Mouse (Mus musculus): ENCODE data around the gene Hsd17b13. TPM values are rescaled to one million over a fixed set of nuclear protein-coding genes. Genes with fewer than 3 reads are reported as not detected.
"Not testable (repeated sequence)": the region's sequence is repeated elsewhere in the genome, so short reads cannot be mapped to it uniquely, and the experiment has no call there.

The Hsd17b13 gene
- polyA plus RNA-seq (2012; rRNA removed) = 0.12 TPM in 2 replicates

DNA sequence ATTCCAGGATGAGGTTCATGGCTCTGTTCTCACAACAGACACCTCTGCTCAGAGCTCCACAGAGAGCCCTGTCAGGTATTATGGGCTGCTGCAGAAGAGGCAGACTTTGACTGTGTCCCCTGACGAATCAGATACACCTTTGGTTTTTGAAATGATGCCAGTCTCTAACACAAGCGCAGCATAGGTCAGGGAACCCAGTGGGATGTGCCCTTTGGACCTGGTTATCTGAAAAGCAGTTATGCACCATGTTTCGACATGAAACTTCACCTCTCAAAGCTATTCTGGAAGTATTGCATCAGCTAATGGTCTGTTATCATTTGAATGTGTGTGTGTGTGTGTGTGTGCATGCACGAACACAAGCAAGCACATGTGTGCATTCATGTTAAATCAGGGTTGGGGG, at the start of gene Hsd17b13:
Gene Hsd17b13, minus strand, starts transcription at position 114 of the 400 bp plus-strand sequence.
- Histone ChIP-seq H3K4me3 (ENCODE audit: control insufficient read depth, low read depth, low read length) (no peak within 1 kb of the TSS), H3K27me3 (ENCODE audit: control insufficient read depth, insufficient read depth, low read length) (no peaks in the 10 kb centered on the region), H3K4me1 (ENCODE audit: control insufficient read depth, insufficient read depth, low read length) (no peaks in the 10 kb centered on the region; the same call in 1 of the 2 replicates), H3K27ac (ENCODE audit: control insufficient read depth, insufficient read depth, low read depth, low read length) (no peak within 1 kb of the TSS), H3K36me3 (ENCODE audit: control insufficient read depth, insufficient read depth, low read length) (no peaks in the 10 kb centered on the region)
- TF ChIP-seq CTCF (IDR thresholded peaks at IDR 0.05; ENCODE audit: control insufficient read depth, insufficient read depth, insufficient replicate concordance, low read depth, low read length) (no peak), POLR2A (IDR thresholded peaks at IDR 0.05; ENCODE audit: control insufficient read depth, low read depth, low read length) (no peak)

DNA sequence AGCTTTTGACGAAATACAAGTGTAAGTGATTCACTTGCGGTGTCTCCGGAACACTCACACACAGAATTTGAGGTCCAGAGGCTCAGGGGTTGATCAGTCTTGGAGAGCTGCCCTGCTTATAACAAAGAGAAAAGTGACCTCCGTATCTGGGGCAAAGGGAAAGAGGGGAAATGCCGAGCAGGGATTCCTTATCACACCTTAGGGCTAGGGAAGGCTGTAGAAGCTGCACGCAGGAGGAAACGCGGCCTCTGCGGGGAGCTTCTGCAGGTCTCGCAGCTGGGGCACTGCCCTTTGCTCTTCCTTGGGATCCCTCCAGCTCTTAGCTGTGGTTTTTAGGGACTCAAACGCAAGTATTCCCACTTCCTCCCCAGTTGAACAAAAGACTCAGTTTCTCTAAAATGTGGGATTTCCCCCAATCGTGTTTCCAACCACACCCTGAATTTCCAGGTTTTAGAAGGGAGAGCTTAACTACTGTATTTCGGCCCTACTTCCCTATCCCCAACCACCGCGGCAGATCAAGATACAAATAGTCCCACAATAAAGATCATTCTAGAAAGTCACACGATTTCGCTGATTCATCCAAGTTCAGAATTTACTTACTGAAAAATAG, 48.1 kb upstream of the Hsd17b13 start:
- Histone ChIP-seq H3K27me3 (ENCODE audit: control insufficient read depth, insufficient read depth, low read length) (no peaks in the 10 kb centered on the region), H3K36me3 (ENCODE audit: control insufficient read depth, insufficient read depth, low read length) (no peaks in the 10 kb centered on the region), H3K4me1 (ENCODE audit: control insufficient read depth, insufficient read depth, low read length) (peaks cover 6% of the 10 kb centered on the region; the same call in 1 of the 2 replicates), H3K27ac (ENCODE audit: control insufficient read depth, insufficient read depth, low read depth, low read length) (no peak overlapping the region), H3K4me3 (ENCODE audit: control insufficient read depth, low read depth, low read length) (no peak overlapping the region)
- TF ChIP-seq CTCF (IDR thresholded peaks at IDR 0.05; ENCODE audit: control insufficient read depth, insufficient read depth, insufficient replicate concordance, low read depth, low read length) (no peak), POLR2A (IDR thresholded peaks at IDR 0.05; ENCODE audit: control insufficient read depth, low read depth, low read length) (no peak)

DNA sequence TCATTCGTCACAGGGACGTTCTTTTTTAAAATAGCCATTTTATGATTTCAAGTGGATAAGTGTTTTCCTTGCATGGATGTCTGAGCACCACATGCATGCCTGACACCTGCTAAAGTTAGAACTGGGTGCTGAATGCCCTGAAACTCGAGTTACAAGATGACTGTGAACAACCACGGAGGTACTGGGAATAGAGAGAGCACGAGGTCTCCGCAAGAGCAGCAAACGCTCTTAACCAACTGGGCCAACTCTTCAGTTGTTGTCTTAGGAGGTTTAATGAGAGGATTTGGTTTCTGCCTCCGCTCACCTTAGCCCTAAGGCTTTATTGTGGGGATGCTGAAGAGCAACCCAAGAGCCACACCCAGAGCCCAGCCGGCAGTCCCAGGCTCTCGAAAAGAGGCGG, 47.6 kb upstream of the Hsd17b13 start:
- Histone ChIP-seq H3K27me3 (ENCODE audit: control insufficient read depth, insufficient read depth, low read length) (no peaks in the 10 kb centered on the region), H3K36me3 (ENCODE audit: control insufficient read depth, insufficient read depth, low read length) (no peaks in the 10 kb centered on the region), H3K4me3 (ENCODE audit: control insufficient read depth, low read depth, low read length) (no peak overlapping the region), H3K27ac (ENCODE audit: control insufficient read depth, insufficient read depth, low read depth, low read length) (no peak overlapping the region), H3K4me1 (ENCODE audit: control insufficient read depth, insufficient read depth, low read length) (peaks cover 6% of the 10 kb centered on the region; the same call in 1 of the 2 replicates)
- TF ChIP-seq CTCF (IDR thresholded peaks at IDR 0.05; ENCODE audit: control insufficient read depth, insufficient read depth, insufficient replicate concordance, low read depth, low read length) (no peak), POLR2A (IDR thresholded peaks at IDR 0.05; ENCODE audit: control insufficient read depth, low read depth, low read length) (no peak)

DNA sequence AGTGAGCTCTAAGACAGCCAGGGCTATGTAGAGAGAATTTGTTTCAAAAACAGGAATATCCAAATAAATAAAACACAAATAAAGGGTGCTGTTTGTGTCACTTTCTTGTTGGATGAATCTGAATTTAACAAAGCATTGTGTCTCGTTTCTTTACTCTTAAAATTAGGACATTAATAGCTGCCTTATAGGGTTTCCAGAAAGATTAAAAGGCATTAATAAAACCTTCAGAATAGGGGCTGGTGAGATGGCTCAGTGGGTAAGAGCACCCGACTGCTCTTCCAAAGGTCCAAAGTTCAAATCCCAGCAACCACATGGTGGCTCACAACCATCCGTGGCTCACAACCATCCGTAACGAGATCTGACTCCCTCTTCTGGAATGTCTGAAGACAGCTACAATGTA, 47.0 kb upstream of the Hsd17b13 start:
- H3K4me1 ChIP-seq (ENCODE audit: control insufficient read depth, insufficient read depth, low read length); H3K27me3 ChIP-seq (ENCODE audit: control insufficient read depth, insufficient read depth, low read length); H3K4me3 ChIP-seq (ENCODE audit: control insufficient read depth, low read depth, low read length); H3K36me3 ChIP-seq (ENCODE audit: control insufficient read depth, insufficient read depth, low read length); H3K27ac ChIP-seq (ENCODE audit: control insufficient read depth, insufficient read depth, low read depth, low read length): not testable (repeated sequence)

DNA sequence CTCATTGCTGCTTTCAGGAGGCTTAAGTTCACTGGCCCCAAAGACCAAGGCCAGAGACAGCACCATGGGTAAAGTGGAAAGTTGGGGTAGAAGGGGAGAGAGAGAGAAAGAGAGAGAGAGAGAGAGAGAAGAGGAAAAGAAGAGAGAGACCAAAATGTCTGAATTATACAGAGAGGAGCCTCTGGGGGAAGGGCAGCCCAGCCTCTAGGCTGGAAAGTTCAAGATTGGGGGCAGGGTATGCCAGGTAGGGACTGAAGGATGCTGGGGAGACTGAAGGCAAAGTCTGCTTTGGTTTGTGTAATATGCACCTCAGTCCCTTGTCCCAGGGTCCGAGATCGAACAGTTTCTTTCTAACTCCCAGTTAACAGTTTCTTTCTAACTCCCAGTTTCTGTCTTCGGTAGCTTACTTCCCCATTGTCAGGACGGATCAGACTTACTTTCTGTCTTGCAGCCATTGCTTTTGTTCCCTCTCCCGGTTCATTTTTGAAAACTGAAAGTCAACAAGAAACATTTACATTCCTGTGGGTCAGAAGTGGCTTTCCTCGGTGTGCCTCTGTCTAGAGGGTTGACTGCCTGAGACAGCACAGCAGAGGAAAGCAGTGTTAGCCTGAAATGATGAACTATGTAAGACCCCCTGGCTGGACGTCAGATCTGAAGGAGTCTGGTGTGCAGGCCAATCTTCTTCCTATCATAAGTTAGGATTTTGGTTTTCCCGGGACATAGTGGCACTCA, 46.2 kb upstream of the Hsd17b13 start:
- peaks cover 6% of the 10 kb centered on the region; the same call in 1 of the 2 replicates for H3K4me1 ChIP-seq (ENCODE audit: control insufficient read depth, insufficient read depth, low read length)
- no peaks in the 10 kb centered on the region for H3K27me3 ChIP-seq (ENCODE audit: control insufficient read depth, insufficient read depth, low read length)
- no peak overlapping the region for H3K27ac ChIP-seq (ENCODE audit: control insufficient read depth, insufficient read depth, low read depth, low read length)
- H3K36me3 ChIP-seq (ENCODE audit: control insufficient read depth, insufficient read depth, low read length) = no peaks in the 10 kb centered on the region
- TF ChIP-seq CTCF (IDR thresholded peaks at IDR 0.05; ENCODE audit: control insufficient read depth, insufficient read depth, insufficient replicate concordance, low read depth, low read length) (no peak), POLR2A (IDR thresholded peaks at IDR 0.05; ENCODE audit: control insufficient read depth, low read depth, low read length) (no peak)
- no peak overlapping the region for H3K4me3 ChIP-seq (ENCODE audit: control insufficient read depth, low read depth, low read length)

DNA sequence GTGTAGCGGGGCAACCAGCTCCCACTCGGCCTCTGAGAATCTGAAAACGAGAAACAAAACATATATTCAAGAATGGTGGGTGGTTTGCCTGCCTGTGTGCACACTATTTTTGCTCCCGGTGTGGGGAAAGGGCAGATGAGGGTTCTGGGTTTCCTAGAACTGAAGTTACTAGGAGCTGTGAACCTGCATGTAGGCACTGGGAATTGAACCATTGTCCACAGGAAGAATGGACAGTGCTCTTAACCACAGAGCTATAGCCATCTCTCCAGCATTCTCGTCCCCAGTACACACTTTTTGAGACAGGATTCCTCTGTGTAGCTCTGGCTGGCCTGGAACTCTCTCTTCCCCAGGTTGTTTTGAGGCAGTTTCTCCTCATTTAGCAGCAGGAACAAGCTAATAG, 45.3 kb upstream of the Hsd17b13 start:
- no peak for TF ChIP-seq CTCF (IDR thresholded peaks at IDR 0.05; ENCODE audit: control insufficient read depth, insufficient read depth, insufficient replicate concordance, low read depth, low read length)
- TF ChIP-seq POLR2A (IDR thresholded peaks at IDR 0.05; ENCODE audit: control insufficient read depth, low read depth, low read length) = no peak
- Histone ChIP-seq H3K27ac (ENCODE audit: control insufficient read depth, insufficient read depth, low read depth, low read length) (peak overlapping the region; percentile 22; the same call in 1 of the 2 replicates), H3K4me3 (ENCODE audit: control insufficient read depth, low read depth, low read length) (no peak overlapping the region), H3K4me1 (ENCODE audit: control insufficient read depth, insufficient read depth, low read length) (peaks cover 6% of the 10 kb centered on the region; the same call in 1 of the 2 replicates), H3K27me3 (ENCODE audit: control insufficient read depth, insufficient read depth, low read length) (no peaks in the 10 kb centered on the region), H3K36me3 (ENCODE audit: control insufficient read depth, insufficient read depth, low read length) (no peaks in the 10 kb centered on the region)

DNA sequence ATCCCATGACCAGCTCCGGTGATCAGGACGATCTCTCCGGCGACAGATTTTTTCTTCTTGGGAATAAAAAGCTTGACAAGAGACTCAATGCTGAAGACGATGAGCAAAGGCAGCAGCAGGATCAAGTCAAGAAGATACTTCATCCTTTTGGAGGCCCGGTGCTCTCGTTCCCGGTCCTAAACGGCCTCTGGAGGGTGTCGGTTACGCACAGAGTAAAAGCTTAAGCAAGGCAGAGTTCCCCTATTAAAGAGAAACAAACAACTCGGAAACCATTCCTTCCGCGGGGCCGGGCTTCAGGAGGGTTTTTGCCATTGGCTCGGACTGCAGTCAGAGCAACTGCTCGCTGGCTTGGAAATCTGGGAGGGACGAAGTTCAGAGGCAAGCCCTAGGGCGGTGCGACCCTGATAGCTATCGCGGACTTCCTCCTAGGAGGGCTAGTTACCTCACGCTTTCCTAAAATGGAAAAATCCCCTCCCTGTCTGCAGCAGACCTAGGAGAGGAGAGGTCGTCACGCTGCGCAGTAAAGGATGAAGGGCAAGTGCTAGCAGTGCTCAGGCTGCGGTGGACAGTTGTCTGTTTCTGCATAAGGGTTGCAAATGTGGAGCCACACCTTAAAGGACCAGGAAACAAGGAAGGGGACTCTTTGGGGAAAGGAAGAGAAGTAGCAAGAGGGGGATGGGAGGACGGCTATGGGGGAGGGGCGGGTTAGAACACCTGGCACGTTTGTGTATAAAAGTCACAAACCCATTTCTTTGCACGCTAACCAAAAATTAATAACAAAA, 44.6 kb upstream of the Hsd17b13 start, which contains the start of gene Hsd17b11:
Gene Hsd17b11, minus strand, starts transcription at position 323 of the 782 bp plus-strand sequence.
- Histone ChIP-seq H3K27me3 (ENCODE audit: control insufficient read depth, insufficient read depth, low read length) (no peaks in the 10 kb centered on the region), H3K36me3 (ENCODE audit: control insufficient read depth, insufficient read depth, low read length) (no peaks in the 10 kb centered on the region), H3K4me3 (ENCODE audit: control insufficient read depth, low read depth, low read length) (peak within 1 kb of the TSS; percentile 62), H3K4me1 (ENCODE audit: control insufficient read depth, insufficient read depth, low read length) (peaks cover 6% of the 10 kb centered on the region; the same call in 1 of the 2 replicates), H3K27ac (ENCODE audit: control insufficient read depth, insufficient read depth, low read depth, low read length) (peak within 1 kb of the TSS; percentile 78)
- TF ChIP-seq CTCF (IDR thresholded peaks at IDR 0.05; ENCODE audit: control insufficient read depth, insufficient read depth, insufficient replicate concordance, low read depth, low read length) (no peak), POLR2A (IDR thresholded peaks at IDR 0.05; ENCODE audit: control insufficient read depth, low read depth, low read length) (peak; percentile 33; the same call in 1 of the 2 replicates)

All from testis, adult 2 months (tissue).